Mouse (Mus musculus): ENCODE data around the gene Mov10l1. TPM values are rescaled to one million over a fixed set of nuclear protein-coding genes. Genes with fewer than 3 reads are reported as not detected.

Gene Mov10l1
- polyA plus RNA-seq, 2 experiments: not detected

GRCm38 (mm10) chr15:88943896-88944551, 38.7 kb upstream of the Mov10l1 start:
- Histone ChIP-seq H3K9me3 (ENCODE audit: control insufficient read depth, low read length) (no peaks in the 10 kb centered on the region), H3K4me2 (ENCODE audit: low read depth) (no peak overlapping the region), H3K4me3 (ENCODE audit: insufficient read depth in 1 of 2, low read depth in 2 of 2, low read length in 2 of 2) (no peak overlapping the region), H3K27ac (no peak overlapping the region), H3K9ac (replicated peaks) (no peak overlapping the region), H3K27me3 (ENCODE audit: control insufficient read depth, insufficient read depth, low read length) (no peaks in the 10 kb centered on the region), H3K4me1 (replicated peaks; ENCODE audit: control insufficient read depth in 2 of 2, insufficient read depth in 2 of 2, low read length in 1 of 2) (no peaks in the 10 kb centered on the region), H3K36me3 (replicated peaks; ENCODE audit: control insufficient read depth, insufficient read depth, low read depth) (no peaks in the 10 kb centered on the region)
- DNase-seq (ENCODE audit: low read depth in 3 of 3, low spot score in 3 of 3) (no peak), ATAC-seq (ENCODE audit: insufficient read depth) (no peak)
- TF ChIP-seq CTCF (IDR thresholded peaks at IDR 0.05; ENCODE audit: low read depth) (no peak), EP300 (IDR thresholded peaks at IDR 0.05; ENCODE audit: low read depth) (no peak)
- 58% methylated on average over 5 of the region's 5 CpGs for WGBS (ENCODE audit: insufficient replicate concordance)

- Histone ChIP-seq H3K4me2 (ENCODE audit: low read depth) (no peak overlapping the region), H3K36me3 (replicated peaks; ENCODE audit: control insufficient read depth, insufficient read depth, low read depth) (no peaks in the 10 kb centered on the region), H3K27me3 (ENCODE audit: control insufficient read depth, insufficient read depth, low read length) (no peaks in the 10 kb centered on the region), H3K4me3 (ENCODE audit: insufficient read depth in 1 of 2, low read depth in 2 of 2, low read length in 2 of 2) (no peak overlapping the region), H3K4me1 (replicated peaks; ENCODE audit: control insufficient read depth in 2 of 2, insufficient read depth in 2 of 2, low read length in 1 of 2) (no peaks in the 10 kb centered on the region), H3K27ac (no peak overlapping the region), H3K9me3 (ENCODE audit: control insufficient read depth, low read length) (no peaks in the 10 kb centered on the region), H3K9ac (replicated peaks) (no peak overlapping the region)
- TF ChIP-seq EP300 (IDR thresholded peaks at IDR 0.05; ENCODE audit: low read depth) (no peak), CTCF (IDR thresholded peaks at IDR 0.05; ENCODE audit: low read depth) (peak; percentile 11; the same call in 1 of the 2 replicates)
- WGBS (ENCODE audit: insufficient replicate concordance): 32% methylated on average over 6 of the region's 6 CpGs
- ATAC-seq (ENCODE audit: insufficient read depth): no peak
- no peak for DNase-seq (ENCODE audit: low read depth in 3 of 3, low spot score in 3 of 3)
These were observed 35.9 kb upstream of the Mov10l1 start for GRCm38 (mm10) chr15:88946851-88947250.

GRCm38 (mm10) chr15:88951246-88951645, 31.5 kb upstream of the Mov10l1 start:
- TF ChIP-seq EP300 (IDR thresholded peaks at IDR 0.05; ENCODE audit: low read depth) (no peak), CTCF (IDR thresholded peaks at IDR 0.05; ENCODE audit: low read depth) (no peak)
- ATAC-seq (ENCODE audit: insufficient read depth) (no peak), DNase-seq (ENCODE audit: low read depth in 3 of 3, low spot score in 3 of 3) (no peak)
- no peak overlapping the region for H3K4me3 ChIP-seq (ENCODE audit: insufficient read depth in 1 of 2, low read depth in 2 of 2, low read length in 2 of 2)
- no peaks in the 10 kb centered on the region for H3K4me1 ChIP-seq (replicated peaks; ENCODE audit: control insufficient read depth in 2 of 2, insufficient read depth in 2 of 2, low read length in 1 of 2)
- no peak overlapping the region for H3K9ac ChIP-seq (replicated peaks)
- 62% methylated on average over 4 of the region's 4 CpGs for WGBS (ENCODE audit: insufficient replicate concordance)
- peaks cover 6% of the 10 kb centered on the region for H3K27me3 ChIP-seq (ENCODE audit: control insufficient read depth, insufficient read depth, low read length)
- no peak overlapping the region for H3K27ac ChIP-seq
- no peak overlapping the region for H3K4me2 ChIP-seq (ENCODE audit: low read depth)
- no peaks in the 10 kb centered on the region for H3K9me3 ChIP-seq (ENCODE audit: control insufficient read depth, low read length)
- H3K36me3 ChIP-seq (replicated peaks; ENCODE audit: control insufficient read depth, insufficient read depth, low read depth): no peaks in the 10 kb centered on the region

- H3K9me3 ChIP-seq (ENCODE audit: control insufficient read depth, low read length): no peaks in the 10 kb centered on the region
- no peaks in the 10 kb centered on the region for H3K36me3 ChIP-seq (replicated peaks; ENCODE audit: control insufficient read depth, insufficient read depth, low read depth)
- H3K27me3 ChIP-seq (ENCODE audit: control insufficient read depth, insufficient read depth, low read length): peaks cover 6% of the 10 kb centered on the region
- no peak within 1 kb of the TSS for H3K27ac ChIP-seq
- ATAC-seq (ENCODE audit: insufficient read depth) (no peak), DNase-seq (ENCODE audit: low read depth in 3 of 3, low spot score in 3 of 3) (no peak)
- no peak within 1 kb of the TSS for H3K9ac ChIP-seq (replicated peaks)
- WGBS (ENCODE audit: insufficient replicate concordance): 6% methylated on average over 53 of the region's 53 CpGs
- no peak for TF ChIP-seq CTCF (IDR thresholded peaks at IDR 0.05; ENCODE audit: low read depth)
- no peak for TF ChIP-seq EP300 (IDR thresholded peaks at IDR 0.05; ENCODE audit: low read depth)
- H3K4me2 ChIP-seq (ENCODE audit: low read depth): peak within 1 kb of the TSS; percentile 45
- no peak within 1 kb of the TSS for H3K4me3 ChIP-seq (ENCODE audit: insufficient read depth in 1 of 2, low read depth in 2 of 2, low read length in 2 of 2)
- no peaks in the 10 kb centered on the region for H3K4me1 ChIP-seq (replicated peaks; ENCODE audit: control insufficient read depth in 2 of 2, insufficient read depth in 2 of 2, low read length in 1 of 2)
These were observed 28.2 kb upstream of the Mov10l1 start, which contains the start of gene Ttll8 for GRCm38 (mm10) chr15:88954368-88955072. Gene Ttll8, minus strand, starts transcription at chr15:88954418.

GRCm38 (mm10) chr15:88955342-88955741, 27.4 kb upstream of the Mov10l1 start:
- DNase-seq (ENCODE audit: low read depth in 3 of 3, low spot score in 3 of 3) (no peak), ATAC-seq (ENCODE audit: insufficient read depth) (no peak)
- H3K4me3 ChIP-seq (ENCODE audit: insufficient read depth in 1 of 2, low read depth in 2 of 2, low read length in 2 of 2): no peak overlapping the region
- H3K27ac ChIP-seq: no peak overlapping the region
- H3K9me3 ChIP-seq (ENCODE audit: control insufficient read depth, low read length): no peaks in the 10 kb centered on the region
- H3K36me3 ChIP-seq (replicated peaks; ENCODE audit: control insufficient read depth, insufficient read depth, low read depth): no peaks in the 10 kb centered on the region
- H3K4me2 ChIP-seq (ENCODE audit: low read depth): no peak overlapping the region
- H3K27me3 ChIP-seq (ENCODE audit: control insufficient read depth, insufficient read depth, low read length): peaks cover 6% of the 10 kb centered on the region
- WGBS (ENCODE audit: insufficient replicate concordance): 68% methylated on average over 6 of the region's 6 CpGs
- TF ChIP-seq CTCF (IDR thresholded peaks at IDR 0.05; ENCODE audit: low read depth): no peak
- no peaks in the 10 kb centered on the region for H3K4me1 ChIP-seq (replicated peaks; ENCODE audit: control insufficient read depth in 2 of 2, insufficient read depth in 2 of 2, low read length in 1 of 2)
- H3K9ac ChIP-seq (replicated peaks): no peak overlapping the region
